Mouse (Mus musculus): ENCODE data around the gene 4930513O06Rik.

The 4930513O06Rik gene

DNA sequence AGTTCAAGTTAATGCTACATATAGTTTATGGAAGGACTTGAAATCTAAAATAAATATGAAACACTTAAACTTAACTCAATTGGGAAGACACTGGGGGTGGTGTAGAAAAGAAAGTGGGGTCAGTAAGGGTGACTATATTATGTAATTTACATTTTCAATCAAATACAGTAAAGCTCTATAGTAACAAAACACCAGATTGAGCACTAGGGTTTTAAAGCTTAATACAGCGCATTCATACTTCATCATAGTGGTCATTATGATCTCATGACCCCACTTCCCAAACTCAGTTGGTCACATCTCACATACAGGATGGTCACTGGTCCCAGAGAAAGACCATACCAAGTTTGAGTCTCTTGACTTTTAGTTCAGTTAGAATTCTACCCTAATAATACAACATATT is at the start of gene 4930513O06Rik:
4930513O06Rik (plus strand) TSS at position 301 of the 400 bp plus-strand sequence.
- DNase-seq (ENCODE audit: low read depth, low spot score): no peak

DNA sequence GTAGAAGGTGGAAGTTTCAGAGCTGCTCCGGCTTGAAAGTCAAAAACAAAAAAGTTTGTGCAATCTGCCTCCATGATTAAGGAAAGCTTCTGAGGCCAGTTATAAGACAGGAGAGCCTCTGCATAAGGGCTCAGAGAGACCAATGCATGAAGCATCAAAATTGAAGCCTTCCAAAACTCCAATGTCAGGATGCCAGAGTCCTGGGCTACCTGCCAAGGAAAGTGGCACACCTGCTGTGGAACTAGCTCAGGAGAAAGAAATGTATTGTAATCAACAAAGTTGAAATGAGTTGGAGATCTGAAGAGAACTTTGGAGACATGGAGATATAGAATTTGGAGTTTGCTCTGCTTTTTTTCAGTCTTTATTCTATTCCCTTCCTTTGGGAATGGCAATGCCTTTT is 48.4 kb upstream of the 4930513O06Rik start:
- no peak for DNase-seq (ENCODE audit: low read depth, low spot score)

DNA sequence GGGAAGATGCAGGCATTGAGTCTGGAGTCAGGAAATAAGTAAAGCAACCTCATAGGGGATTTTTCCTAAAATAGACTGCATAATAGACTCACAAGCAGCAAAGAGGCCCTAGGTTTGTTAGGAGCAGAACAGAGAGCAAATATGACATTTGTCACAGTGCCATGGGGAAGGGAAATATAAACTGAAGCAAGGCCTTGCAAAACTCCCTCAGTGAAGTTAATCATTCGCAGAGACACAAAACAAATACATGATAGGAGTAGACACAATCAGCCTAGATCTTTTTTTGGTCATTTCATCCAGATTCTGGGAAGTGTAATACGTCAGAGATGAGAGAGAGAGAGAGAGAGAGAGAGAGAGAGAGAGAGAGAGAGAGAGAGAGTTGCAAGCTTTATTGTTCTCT is 46.7 kb upstream of the 4930513O06Rik start:
- DNase-seq (ENCODE audit: low read depth, low spot score): no peak

DNA sequence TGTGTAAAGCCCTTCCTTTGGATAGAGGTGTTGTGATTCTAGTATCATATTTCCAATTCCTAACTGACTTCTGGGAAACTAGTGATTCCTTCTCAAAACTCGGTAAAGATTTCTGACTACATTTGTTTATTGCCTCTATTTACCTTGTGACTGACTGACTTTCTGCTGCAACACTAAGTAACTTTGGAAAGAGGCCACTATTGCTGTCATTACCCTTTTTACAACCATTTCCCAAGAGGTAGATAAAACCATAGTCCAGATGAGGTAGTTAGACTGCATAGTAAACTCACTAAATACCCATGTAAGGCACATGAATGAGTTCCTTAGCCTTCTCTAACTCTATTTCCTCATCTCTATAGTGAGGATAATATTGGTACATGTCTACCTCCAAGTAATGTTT is 44.9 kb upstream of the 4930513O06Rik start:
- DNase-seq (ENCODE audit: low read depth, low spot score): no peak

DNA sequence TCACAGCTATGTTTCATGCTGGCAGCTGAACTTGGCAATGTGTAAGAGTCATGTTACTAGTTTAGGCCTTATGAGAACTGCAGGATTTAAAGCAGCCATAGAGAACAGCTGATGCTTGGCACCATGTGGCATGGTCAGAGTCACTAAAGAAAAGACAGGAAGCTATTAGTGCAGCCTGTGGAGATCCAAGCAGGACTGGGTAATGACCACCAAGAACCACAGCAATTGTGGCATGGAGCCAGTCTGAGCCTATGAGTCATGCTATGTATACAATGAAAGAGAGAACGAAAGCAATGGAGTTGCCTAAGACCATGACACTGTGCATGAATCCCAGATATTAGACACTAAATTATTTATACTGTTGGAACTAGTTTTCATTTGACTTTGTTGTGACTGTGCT is 34.1 kb upstream of the 4930513O06Rik start:
- no peak for DNase-seq (ENCODE audit: low read depth, low spot score)

DNA sequence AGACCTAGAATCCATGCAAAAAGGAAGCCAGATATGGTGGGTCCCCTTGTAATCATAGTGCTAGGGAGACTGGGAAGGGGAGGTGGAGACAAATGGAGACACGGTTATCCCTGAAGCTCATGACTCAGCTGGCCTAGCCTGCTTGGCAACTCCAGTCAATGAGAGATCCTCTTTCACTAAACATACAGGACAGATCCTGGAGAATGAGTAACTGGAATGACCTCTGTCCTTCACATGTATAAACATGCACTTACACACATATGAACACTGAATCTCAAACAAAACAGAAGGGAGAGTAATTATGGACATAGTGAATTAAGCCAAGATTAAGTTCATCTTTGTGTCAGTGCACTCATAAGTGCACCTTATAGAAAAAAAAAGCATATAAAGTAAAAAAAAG is 32.9 kb upstream of the 4930513O06Rik start:
- DNase-seq (ENCODE audit: low read depth, low spot score): no peak

DNA sequence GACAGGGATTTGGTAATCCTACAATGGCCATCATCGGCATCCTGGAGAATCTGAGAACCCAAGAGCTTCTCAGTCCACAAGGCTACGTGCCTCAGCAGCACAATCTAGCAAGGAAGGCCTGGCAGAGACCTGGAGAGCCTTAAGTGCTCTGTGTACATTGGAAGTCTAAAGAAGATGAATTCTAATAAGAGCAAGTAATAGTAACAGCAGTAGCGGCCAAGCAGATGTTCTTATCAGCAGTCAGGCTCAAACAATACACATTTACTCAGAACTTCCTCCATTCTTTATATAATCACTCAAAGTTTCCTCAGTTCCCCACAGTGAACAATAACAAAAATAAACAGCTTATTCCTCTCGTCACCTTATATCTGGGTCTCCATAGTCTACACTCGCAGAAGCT is 22.0 kb upstream of the 4930513O06Rik start:
- no peak for DNase-seq (ENCODE audit: low read depth, low spot score)

DNA sequence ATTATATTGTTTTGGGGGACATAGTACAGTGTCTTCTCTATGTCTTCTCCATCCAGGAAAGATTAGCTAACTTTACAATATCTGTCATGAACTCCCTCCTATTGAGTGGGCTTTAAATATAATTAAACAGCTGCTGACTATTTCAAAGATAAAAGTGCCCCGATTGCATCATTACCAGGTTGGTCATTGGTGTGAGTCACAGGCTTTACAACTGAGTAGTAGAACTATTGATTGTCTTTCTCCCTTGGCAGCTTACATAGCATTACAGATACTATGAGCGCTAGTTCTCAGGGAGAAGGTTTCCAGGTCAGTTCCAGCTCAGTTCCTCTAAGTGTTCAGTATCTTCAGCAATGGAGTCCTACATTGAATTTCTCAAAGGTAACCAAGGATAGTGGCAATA is 7.5 kb upstream of the 4930513O06Rik start:
- no peak for DNase-seq (ENCODE audit: low read depth, low spot score)

DNA sequence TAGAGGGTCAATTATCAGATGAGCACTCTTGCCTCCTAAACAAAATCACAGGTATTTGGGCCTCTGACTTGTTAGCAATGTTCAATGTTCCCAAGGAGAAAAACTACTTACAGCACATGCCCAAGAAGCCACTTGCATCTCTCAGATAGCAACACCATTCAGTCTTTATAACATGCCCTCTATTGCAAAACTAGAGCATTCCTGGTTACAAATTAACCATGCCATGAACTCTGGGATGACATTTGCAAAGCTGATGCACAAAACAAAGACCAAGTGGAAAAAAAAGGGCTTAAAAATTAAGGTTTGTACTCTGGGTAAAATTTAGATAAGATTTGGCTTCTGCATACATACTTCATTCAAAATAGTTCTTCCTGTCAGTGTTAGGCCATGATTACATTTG is 966 bp upstream of the 4930513O06Rik start, which contains the start of gene Serpina7:
Serpina7 (minus strand) TSS at position 160 of the 400 bp plus-strand sequence.
- DNase-seq (ENCODE audit: low read depth, low spot score): no peak

DNA sequence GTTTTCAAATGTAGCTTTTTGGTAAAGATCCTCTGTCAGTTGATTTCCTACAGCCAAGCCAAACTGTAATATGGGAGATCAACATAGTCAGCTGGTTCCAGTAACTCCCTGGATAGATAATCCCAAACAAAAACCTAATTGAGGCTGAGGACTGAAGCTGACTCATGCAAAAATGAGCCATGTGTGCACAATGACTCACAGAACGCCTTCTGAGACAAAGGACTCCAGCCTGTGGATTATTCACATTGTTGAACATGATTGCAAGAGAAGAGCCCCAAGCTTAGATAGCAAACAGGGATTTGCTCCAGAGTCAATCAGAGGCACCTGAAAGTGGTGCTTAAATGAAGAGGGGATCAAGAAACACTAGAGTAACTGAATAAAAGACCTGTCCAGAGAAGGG is 11.2 kb downstream of the 4930513O06Rik start:
- no peak for DNase-seq (ENCODE audit: low read depth, low spot score)

DNA sequence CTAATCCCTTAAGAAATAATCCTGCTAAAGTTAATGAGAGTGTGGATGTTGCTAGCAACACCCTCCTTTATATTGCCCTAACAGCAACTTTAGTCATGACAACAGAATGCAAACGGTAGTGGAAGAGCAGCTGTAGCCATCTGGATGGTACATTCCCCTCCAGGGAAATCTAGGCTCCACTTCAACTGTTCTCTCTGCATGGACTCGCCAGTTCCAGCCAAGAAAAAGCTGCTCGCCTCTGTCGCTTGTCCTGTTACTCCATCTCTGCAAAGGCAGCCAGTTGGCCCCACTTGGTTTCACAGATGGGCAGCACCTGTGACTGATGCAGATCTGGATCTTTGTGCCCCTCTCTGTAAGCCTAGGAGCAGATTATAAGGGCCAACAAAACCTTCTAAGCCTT is 48.0 kb downstream of the 4930513O06Rik start:
- DNase-seq (ENCODE audit: low read depth, low spot score): no peak

Measured in retina, adult 2 months (tissue).